Mouse (Mus musculus) liver, embryonic 14.5 days (tissue): ENCODE data around the gene Art5. TPM values are rescaled to one million over a fixed set of nuclear protein-coding genes. Genes with fewer than 3 reads are reported as not detected.
A peak's percentile ranks its signal among the peaks of the same experiment; 100 is the strongest.

Experiments
- ATAC-seq: fragments of 200-750 bp; cut with Nextera tagmentation; 2 replicates; pipeline ENCODE4 v1.8.0; 2017; ENCODE audit warnings: moderate number of reproducible peaks, mild to moderate bottlenecking, moderate library complexity; ENCODE audit not compliant: insufficient read depth
- DNase-seq, 3 experiments: peaks; one replicate each; pipeline ENCODE4 v3.0.0-alpha.2; 2012 to 2013; ENCODE audit warnings: low read depth in 3 of 3, low spot score in 3 of 3
- H3K27ac ChIP-seq: fragments of 300-500 bp; sonication (generic); 2 replicates; pipeline ENCODE4 v1.5.1; 2014; ENCODE audit warnings: moderate library complexity, mild to moderate bottlenecking, control low read depth, inconsistent platforms
- H3K27me3 ChIP-seq: fragments of 300-500 bp; sonication (generic); 2 replicates; pipeline ENCODE4 v1.6.1; 2014; ENCODE audit warnings: mild to moderate bottlenecking, low read length, moderate library complexity; ENCODE audit not compliant: control insufficient read depth, insufficient read depth
- H3K36me3 ChIP-seq: fragments of 300-500 bp; sonication (generic); replicated peaks from 2 replicates; pipeline ENCODE4 v1.6.1; 2014; ENCODE audit warnings: low read depth; ENCODE audit not compliant: control insufficient read depth, insufficient read depth
- H3K4me1 ChIP-seq, 2 experiments: fragments of 200-500 bp in 1 of 2; fragments of 300-500 bp in 1 of 2; sonication (generic) in 1 of 2; replicated peaks; 2 replicates each; pipeline ENCODE4 v1.6.1; 2012 to 2014; ENCODE audit warnings: antibody characterized with exemption in 1 of 2, inconsistent platforms in 1 of 2, low read length in 1 of 2; ENCODE audit not compliant: control insufficient read depth in 2 of 2, insufficient read depth in 2 of 2
- H3K4me2 ChIP-seq: fragments of 300-500 bp; sonication (generic); 2 replicates; pipeline ENCODE4 v1.6.1; 2014; ENCODE audit warnings: low read depth, mild to moderate bottlenecking, control low read depth, moderate library complexity
- H3K4me3 ChIP-seq, 2 experiments: fragments of 200-500 bp in 1 of 2; fragments of 300-500 bp in 1 of 2; sonication (generic) in 1 of 2; 2 replicates each; pipeline ENCODE4 v1.5.1; 2012 to 2014; ENCODE audit warnings: low read depth in 2 of 2, low read length in 2 of 2, mild to moderate bottlenecking in 2 of 2, control low read depth in 1 of 2, inconsistent platforms in 1 of 2, moderate library complexity in 1 of 2; ENCODE audit not compliant: insufficient read depth in 1 of 2
- H3K9ac ChIP-seq: fragments of 300-500 bp; sonication (generic); replicated peaks from 2 replicates; pipeline ENCODE4 v1.6.1; 2014; ENCODE audit warnings: mild to moderate bottlenecking, control low read depth, moderate library complexity
- H3K9me3 ChIP-seq: fragments of 300-500 bp; sonication (generic); 2 replicates; pipeline ENCODE4 v1.6.1; 2016; ENCODE audit warnings: low read length, mixed read lengths; ENCODE audit not compliant: control insufficient read depth
- CTCF ChIP-seq: IDR thresholded peaks from 2 replicates; pipeline ENCODE4 v1.5.1; 2016; ENCODE audit warnings: antibody characterized with exemption, low read depth, control low read depth
- EP300 ChIP-seq: IDR thresholded peaks from 2 replicates; pipeline ENCODE4 v1.6.1; 2016; ENCODE audit warnings: antibody characterized with exemption, low read depth
- WGBS: fragments of 180-500 bp; shearing (Covaris S2); extraction: QIAGEN DNeasy Blood & Tissue Kit; methylation state at CpG from one replicate; pipeline ENCODE4 v1.1.7; 2014; ENCODE audit not compliant: insufficient replicate concordance; 5-methylcytosine and 5-hydroxymethylcytosine counted together
- polyA plus RNA-seq, 2 experiments: library from polyadenylated mRNA; depleted of rRNA in 1 of 2; stranded (reverse) in 1 of 2; unstranded in 1 of 2; fragments of >200 nt; fragmentation: Nextera tagmentation in 1 of 2; extraction: Ambion mirVana in 1 of 2; gene quantifications; 2 replicates each; pipeline versions ENCODE4 v1.2.1 to v1.2.3; 2012 to 2014

The Art5 gene
- polyA plus RNA-seq (2012; rRNA removed) (0.08 and 0.10 TPM in 2 replicates), polyA plus RNA-seq (2014; fragmentation: Nextera tagmentation; extraction: Ambion mirVana) (0.15 and 0.20 TPM in 2 replicates)

- H3K9ac ChIP-seq: no peak within 1 kb of the TSS
- H3K4me3 ChIP-seq: no peak within 1 kb of the TSS
- H3K4me2 ChIP-seq: no peak within 1 kb of the TSS
- no peaks in the 10 kb centered on the region for H3K27me3 ChIP-seq
- no peaks in the 10 kb centered on the region for H3K36me3 ChIP-seq
- no peaks in the 10 kb centered on the region for H3K9me3 ChIP-seq
- H3K27ac ChIP-seq: no peak within 1 kb of the TSS
- ATAC-seq (no peak), DNase-seq (no peak)
- WGBS: 67% methylated on average over 7 of the region's 7 CpGs
- TF ChIP-seq CTCF (no peak), EP300 (no peak)
- H3K4me1 ChIP-seq: peaks cover 0 to under 1% of the 10 kb centered on the region in 2 experiments; a peak in 2 of 4 replicates
These were observed at the start of gene Art5 for GRCm38 (mm10) chr7:102109171-102109570. Art5 (minus strand) TSS chr7:102109489.

- H3K9me3 ChIP-seq: no peaks in the 10 kb centered on the region
- no peak for DNase-seq
- TF ChIP-seq CTCF: no peak
- TF ChIP-seq EP300: no peak
- 83% methylated on average over 5 of the region's 5 CpGs for WGBS
- no peak overlapping the region for H3K27ac ChIP-seq
- H3K4me3 ChIP-seq: no peak overlapping the region
- ATAC-seq: no peak
- H3K4me2 ChIP-seq: no peak overlapping the region
- H3K36me3 ChIP-seq: peaks cover 45% of the 10 kb centered on the region
- H3K9ac ChIP-seq: no peak overlapping the region
- no peaks in the 10 kb centered on the region for H3K27me3 ChIP-seq
- H3K4me1 ChIP-seq: no peaks in the 10 kb centered on the region
These were observed 44.4 kb upstream of the Art5 start for GRCm38 (mm10) chr7:102153691-102154090.

GRCm38 (mm10) chr7:102137898-102138297 lies 28.6 kb upstream of the Art5 start:
- H3K9ac ChIP-seq: no peak overlapping the region
- H3K4me3 ChIP-seq: no peak overlapping the region
- H3K27ac ChIP-seq: no peak overlapping the region
- H3K36me3 ChIP-seq: peaks cover 56% of the 10 kb centered on the region
- no peaks in the 10 kb centered on the region for H3K4me1 ChIP-seq
- ATAC-seq: no peak
- no peaks in the 10 kb centered on the region for H3K27me3 ChIP-seq
- no peak for TF ChIP-seq EP300
- TF ChIP-seq CTCF: no peak
- no peak overlapping the region for H3K4me2 ChIP-seq
- DNase-seq: no peak
- 92% methylated on average over 5 of the region's 5 CpGs for WGBS
- H3K9me3 ChIP-seq: no peaks in the 10 kb centered on the region

- ATAC-seq: no peak
- no peak overlapping the region for H3K4me2 ChIP-seq
- H3K27ac ChIP-seq: no peak overlapping the region
- peak; percentile 4 to 40 (median 26) for DNase-seq
- peak; percentile 78 for TF ChIP-seq CTCF
- TF ChIP-seq EP300: no peak
- H3K9ac ChIP-seq: no peak overlapping the region
- no peak overlapping the region for H3K4me3 ChIP-seq
- no peaks in the 10 kb centered on the region for H3K9me3 ChIP-seq
- no peaks in the 10 kb centered on the region for H3K27me3 ChIP-seq
- H3K4me1 ChIP-seq: no peaks in the 10 kb centered on the region
- peaks cover 60% of the 10 kb centered on the region for H3K36me3 ChIP-seq
- 61% methylated on average over 1 of the region's 1 CpGs for WGBS
These were observed 28.2 kb upstream of the Art5 start for GRCm38 (mm10) chr7:102137464-102137863.

GRCm38 (mm10) chr7:102132395-102132794 lies 23.1 kb upstream of the Art5 start:
- H3K4me3 ChIP-seq: no peak overlapping the region
- no peak overlapping the region for H3K4me2 ChIP-seq
- 90% methylated on average over 4 of the region's 4 CpGs for WGBS
- ATAC-seq (no peak), DNase-seq (no peak)
- H3K27ac ChIP-seq: no peak overlapping the region
- peaks cover 72% of the 10 kb centered on the region for H3K36me3 ChIP-seq
- TF ChIP-seq CTCF (no peak), EP300 (no peak)
- no peaks in the 10 kb centered on the region for H3K27me3 ChIP-seq
- H3K9ac ChIP-seq: no peak overlapping the region
- no peaks in the 10 kb centered on the region for H3K4me1 ChIP-seq
- H3K9me3 ChIP-seq: no peaks in the 10 kb centered on the region
